Mouse (Mus musculus): ENCODE results near the gene Ddx27. TPM values are rescaled to one million over a fixed set of nuclear protein-coding genes. Genes with fewer than 3 reads are reported as not detected.

Gene Ddx27
- polyA plus RNA-seq, 1 experiment from 2014 or later: 37.9 TPM

GRCm38 (mm10) chr2:167058201-167058600, 43.2 kb downstream of the Ddx27 start:
- Histone ChIP-seq H3K4me2 (replicated peaks; ENCODE audit: low read depth, low read length) (no peak overlapping the region), H3K9me3 (ENCODE audit: control insufficient read depth, low read length) (no peaks in the 10 kb centered on the region), H3K36me3 (ENCODE audit: control insufficient read depth, insufficient read depth, low read length) (peaks cover 8% of the 10 kb centered on the region; the same call in 1 of the 2 replicates), H3K9ac (ENCODE audit: low read depth, low read length) (no peak overlapping the region), H3K27me3 (ENCODE audit: control insufficient read depth, insufficient read depth, low read length) (no peaks in the 10 kb centered on the region), H3K27ac (ENCODE audit: low read depth, low read length) (no peak overlapping the region), H3K4me3 (ENCODE audit: low read depth, low read length) (no peak overlapping the region), H3K4me1 (replicated peaks; ENCODE audit: control insufficient read depth, insufficient read depth, low read length) (peaks cover 6% of the 10 kb centered on the region; the same call in 1 of the 2 replicates)
- DNase-seq (ENCODE audit: low spot score): no peak
- 77% methylated on average over 3 of the region's 3 CpGs for WGBS
- no peak for ATAC-seq (ENCODE audit: low FRiP score)

GRCm38 (mm10) chr2:167058814-167059387, 43.9 kb downstream of the Ddx27 start:
- Histone ChIP-seq H3K4me3 (ENCODE audit: low read depth, low read length) (no peak overlapping the region), H3K4me1 (replicated peaks; ENCODE audit: control insufficient read depth, insufficient read depth, low read length) (peaks cover 6% of the 10 kb centered on the region; the same call in 1 of the 2 replicates), H3K9me3 (ENCODE audit: control insufficient read depth, low read length) (no peaks in the 10 kb centered on the region), H3K36me3 (ENCODE audit: control insufficient read depth, insufficient read depth, low read length) (peaks cover 8% of the 10 kb centered on the region; the same call in 1 of the 2 replicates), H3K27ac (ENCODE audit: low read depth, low read length) (0 out of 2 replicates have a peak overlapping the region, but pooled peaks have one; percentile 17), H3K27me3 (ENCODE audit: control insufficient read depth, insufficient read depth, low read length) (no peaks in the 10 kb centered on the region), H3K4me2 (replicated peaks; ENCODE audit: low read depth, low read length) (no peak overlapping the region), H3K9ac (ENCODE audit: low read depth, low read length) (no peak overlapping the region)
- ATAC-seq (ENCODE audit: low FRiP score) (no peak), DNase-seq (ENCODE audit: low spot score) (no peak)
- 62% methylated on average over 3 of the region's 3 CpGs for WGBS

- no peak overlapping the region for H3K4me2 ChIP-seq (replicated peaks; ENCODE audit: low read depth, low read length)
- no peaks in the 10 kb centered on the region for H3K9me3 ChIP-seq (ENCODE audit: control insufficient read depth, low read length)
- H3K4me3 ChIP-seq (ENCODE audit: low read depth, low read length): no peak overlapping the region
- no peak overlapping the region for H3K9ac ChIP-seq (ENCODE audit: low read depth, low read length)
- H3K27me3 ChIP-seq (ENCODE audit: control insufficient read depth, insufficient read depth, low read length): no peaks in the 10 kb centered on the region
- DNase-seq (ENCODE audit: low spot score) (no peak), ATAC-seq (ENCODE audit: low FRiP score) (no peak)
- no peak overlapping the region for H3K27ac ChIP-seq (ENCODE audit: low read depth, low read length)
- 44% methylated on average over 8 of the region's 8 CpGs for WGBS
- H3K4me1 ChIP-seq (replicated peaks; ENCODE audit: control insufficient read depth, insufficient read depth, low read length): peaks cover 6% of the 10 kb centered on the region; the same call in 1 of the 2 replicates
- H3K36me3 ChIP-seq (ENCODE audit: control insufficient read depth, insufficient read depth, low read length): peaks cover 8% of the 10 kb centered on the region; the same call in 1 of the 2 replicates
Measured at GRCm38 (mm10) chr2:167059536-167059935, 44.5 kb downstream of the Ddx27 start.

- WGBS: 64% methylated on average over 12 of the region's 12 CpGs
- H3K4me1 ChIP-seq (replicated peaks; ENCODE audit: control insufficient read depth, insufficient read depth, low read length): peaks cover 8% of the 10 kb centered on the region; the same call in 1 of the 2 replicates
Measured at GRCm38 (mm10) chr2:167059960-167060359, 45.0 kb downstream of the Ddx27 start.

GRCm38 (mm10) chr2:167060360-167060759, 45.4 kb downstream of the Ddx27 start:
- H3K9ac ChIP-seq (ENCODE audit: low read depth, low read length): no peak overlapping the region
- DNase-seq (ENCODE audit: low spot score): no peak

More at GRCm38 (mm10) chr2:167059960-167060359, 45.0 kb downstream of the Ddx27 start:
- H3K4me3 ChIP-seq (ENCODE audit: low read depth, low read length): no peak overlapping the region
- no peaks in the 10 kb centered on the region for H3K9me3 ChIP-seq (ENCODE audit: control insufficient read depth, low read length)
- ATAC-seq (ENCODE audit: low FRiP score) (no peak), DNase-seq (ENCODE audit: low spot score) (no peak)
- H3K36me3 ChIP-seq (ENCODE audit: control insufficient read depth, insufficient read depth, low read length): peaks cover 12% of the 10 kb centered on the region; the same call in 1 of the 2 replicates
- no peak overlapping the region for H3K4me2 ChIP-seq (replicated peaks; ENCODE audit: low read depth, low read length)
- no peak overlapping the region for H3K9ac ChIP-seq (ENCODE audit: low read depth, low read length)
- no peak overlapping the region for H3K27ac ChIP-seq (ENCODE audit: low read depth, low read length)
- H3K27me3 ChIP-seq (ENCODE audit: control insufficient read depth, insufficient read depth, low read length): no peaks in the 10 kb centered on the region

GRCm38 (mm10) chr2:167060761-167061160, 45.8 kb downstream of the Ddx27 start:
- H3K4me3 ChIP-seq (ENCODE audit: low read depth, low read length): no peak overlapping the region
- no peaks in the 10 kb centered on the region for H3K27me3 ChIP-seq (ENCODE audit: control insufficient read depth, insufficient read depth, low read length)
- H3K36me3 ChIP-seq (ENCODE audit: control insufficient read depth, insufficient read depth, low read length): peaks cover 18% of the 10 kb centered on the region
- H3K9ac ChIP-seq (ENCODE audit: low read depth, low read length): no peak overlapping the region
- peaks cover 12% of the 10 kb centered on the region for H3K4me1 ChIP-seq (replicated peaks; ENCODE audit: control insufficient read depth, insufficient read depth, low read length)
- H3K4me2 ChIP-seq (replicated peaks; ENCODE audit: low read depth, low read length): no peak overlapping the region
- DNase-seq (ENCODE audit: low spot score) (no peak), ATAC-seq (ENCODE audit: low FRiP score) (no peak)
- H3K27ac ChIP-seq (ENCODE audit: low read depth, low read length): no peak overlapping the region
- no peaks in the 10 kb centered on the region for H3K9me3 ChIP-seq (ENCODE audit: control insufficient read depth, low read length)

More at GRCm38 (mm10) chr2:167060360-167060759, 45.4 kb downstream of the Ddx27 start:
- no peak overlapping the region for H3K4me2 ChIP-seq (replicated peaks; ENCODE audit: low read depth, low read length)
- H3K4me1 ChIP-seq (replicated peaks; ENCODE audit: control insufficient read depth, insufficient read depth, low read length): peaks cover 10% of the 10 kb centered on the region; the same call in 1 of the 2 replicates
- H3K27me3 ChIP-seq (ENCODE audit: control insufficient read depth, insufficient read depth, low read length): no peaks in the 10 kb centered on the region
- peaks cover 15% of the 10 kb centered on the region for H3K36me3 ChIP-seq (ENCODE audit: control insufficient read depth, insufficient read depth, low read length)
- no peak for ATAC-seq (ENCODE audit: low FRiP score)
- H3K4me3 ChIP-seq (ENCODE audit: low read depth, low read length): no peak overlapping the region
- no peak overlapping the region for H3K27ac ChIP-seq (ENCODE audit: low read depth, low read length)
- 85% methylated on average over 3 of the region's 3 CpGs for WGBS
- no peaks in the 10 kb centered on the region for H3K9me3 ChIP-seq (ENCODE audit: control insufficient read depth, low read length)

- Histone ChIP-seq H3K4me1 (replicated peaks; ENCODE audit: control insufficient read depth, insufficient read depth, low read length) (peaks cover 13% of the 10 kb centered on the region), H3K4me2 (replicated peaks; ENCODE audit: low read depth, low read length) (peak overlapping the region; percentile 74), H3K9me3 (ENCODE audit: control insufficient read depth, low read length) (no peaks in the 10 kb centered on the region), H3K27me3 (ENCODE audit: control insufficient read depth, insufficient read depth, low read length) (no peaks in the 10 kb centered on the region), H3K4me3 (ENCODE audit: low read depth, low read length) (peak overlapping the region; percentile 88), H3K9ac (ENCODE audit: low read depth, low read length) (peak overlapping the region; percentile 98), H3K27ac (ENCODE audit: low read depth, low read length) (no peak overlapping the region), H3K36me3 (ENCODE audit: control insufficient read depth, insufficient read depth, low read length) (peaks cover 17% of the 10 kb centered on the region)
- DNase-seq (ENCODE audit: low spot score) (no peak), ATAC-seq (ENCODE audit: low FRiP score) (no peak)
- WGBS: 27% methylated on average over 11 of the region's 11 CpGs
Measured at GRCm38 (mm10) chr2:167061381-167062034, 46.5 kb downstream of the Ddx27 start.

- peak overlapping the region; percentile 74 for H3K4me2 ChIP-seq (replicated peaks; ENCODE audit: low read depth, low read length)
- H3K4me1 ChIP-seq (replicated peaks; ENCODE audit: control insufficient read depth, insufficient read depth, low read length): peaks cover 13% of the 10 kb centered on the region
- ATAC-seq (ENCODE audit: low FRiP score): peak; percentile 92
- H3K27ac ChIP-seq (ENCODE audit: low read depth, low read length): peak overlapping the region; percentile 92
- 0% methylated on average over 16 of the region's 60 CpGs for WGBS
- peak overlapping the region; percentile 98 for H3K9ac ChIP-seq (ENCODE audit: low read depth, low read length)
- no peaks in the 10 kb centered on the region for H3K27me3 ChIP-seq (ENCODE audit: control insufficient read depth, insufficient read depth, low read length)
- H3K9me3 ChIP-seq (ENCODE audit: control insufficient read depth, low read length): no peaks in the 10 kb centered on the region
- peaks cover 15% of the 10 kb centered on the region for H3K36me3 ChIP-seq (ENCODE audit: control insufficient read depth, insufficient read depth, low read length)
- peak; percentile 89 for DNase-seq (ENCODE audit: low spot score)
- H3K4me3 ChIP-seq (ENCODE audit: low read depth, low read length): peak overlapping the region; percentile 88
Measured at GRCm38 (mm10) chr2:167062497-167062911, 47.5 kb downstream of the Ddx27 start.

Data from hindbrain, embryonic 11.5 days (tissue).